Mouse (Mus musculus): ENCODE data around the gene 4930579G24Rik. TPM values are rescaled to one million over a fixed set of nuclear protein-coding genes. Genes with fewer than 3 reads are reported as not detected.

Gene 4930579G24Rik
- polyA plus RNA-seq, 1 experiment from 2014 or later, result 25.1 TPM

Other genes starting within 250 kb of the 4930579G24Rik start
- 4.3 and 4.5 TPM in 2 replicates for gene Fnip2, start 61.3 kb upstream of the 4930579G24Rik start, polyA plus RNA-seq (2014; fragmentation: Nextera tagmentation; extraction: Ambion mirVana)
- gene Ppid, start 37.7 kb upstream of the 4930579G24Rik start, polyA plus RNA-seq (2014; fragmentation: Nextera tagmentation; extraction: Ambion mirVana), result 95.6 and 95.7 TPM in 2 replicates
- gene Etfdh, start 421 bp downstream of the 4930579G24Rik start, polyA plus RNA-seq (2014; fragmentation: Nextera tagmentation; extraction: Ambion mirVana), result 189 and 203 TPM in 2 replicates
- 9.6 and 11.3 TPM in 2 replicates for gene Rxfp1, start 108.8 kb downstream of the 4930579G24Rik start, polyA plus RNA-seq (2014; fragmentation: Nextera tagmentation; extraction: Ambion mirVana)
- gene Tmem144, start 223.7 kb downstream of the 4930579G24Rik start, polyA plus RNA-seq (2014; fragmentation: Nextera tagmentation; extraction: Ambion mirVana), result 12.4 and 16.2 TPM in 2 replicates

Measured in heart, embryonic 14.5 days (tissue).